Comparison of ENCODE assay signal across 23 mouse cellular contexts in the genomic region with DNA sequence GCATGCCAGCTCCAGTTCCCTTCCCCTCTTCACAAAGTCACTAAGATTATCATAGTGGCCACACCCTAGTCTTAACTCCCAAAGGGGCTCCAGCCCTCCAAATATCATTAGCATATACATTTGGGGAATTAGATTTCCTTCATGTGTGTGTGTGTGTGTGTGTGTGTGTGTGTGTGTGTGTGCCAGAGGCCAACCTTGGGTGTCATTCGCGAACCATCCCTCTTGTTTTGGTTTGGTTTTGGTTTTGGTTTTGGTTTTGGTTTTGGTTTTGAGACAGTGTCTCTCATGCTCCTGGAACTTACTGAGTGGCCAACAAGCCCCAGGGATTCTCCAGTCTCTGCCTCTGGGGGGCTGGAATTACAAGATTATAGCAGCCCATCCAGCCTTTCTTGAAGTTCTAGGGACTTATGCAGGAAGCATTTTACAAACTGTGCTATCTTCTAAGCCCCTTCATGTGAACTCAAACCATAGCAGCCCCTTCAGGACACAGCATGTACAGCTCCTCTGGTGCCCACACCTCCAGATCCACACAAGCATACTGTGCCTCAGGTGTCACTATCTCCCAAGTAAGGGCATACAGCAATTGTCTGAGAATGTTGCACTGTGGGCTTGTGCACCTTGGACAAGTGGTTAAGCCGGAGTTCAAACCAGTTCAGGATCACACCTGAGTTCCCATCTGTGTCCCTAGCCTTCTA. TPM values are rescaled to one million over a fixed set of nuclear protein-coding genes. Genes with fewer than 3 reads are reported as not detected.
DNase-seq lines count a peak whose midpoint lies in the region; ATAC-seq and TF ChIP-seq lines count a peak whose summit lies in the region.
"Had no signal": no experiment of that assay in that cellular context is flagged by ENCODE, and none has a peak within 500 bp of the region (broad histone marks: within the 10 kb centered on the region; RNA-seq: fewer than 3 reads in every experiment).

No protein-coding gene starts in this region.

- no peak overlapping the region for H3K4me2 ChIP-seq in lung, embryonic 14.5 days
- peak overlapping the region; percentile 26 for H3K4me2 ChIP-seq in CH12.LX (ENCODE audit: insufficient read depth, low read depth, poor library complexity, severe bottlenecking)
- H3K4me2 ChIP-seq in kidney, embryonic 15.5 days, result no peak overlapping the region
- H3K4me2 ChIP-seq: embryonic facial prominence, embryonic 13.5 days; midbrain, embryonic 15.5 days had no signal

- TF ChIP-seq EP300 in CH12.LX (IDR thresholded peaks at IDR 0.05; ENCODE audit: low read length), result peak; percentile 52; the same call in 1 of the 2 replicates

- DNase-seq in lung, embryonic 14.5 days, result no peak
- DNase-seq in lung, postnatal 36 days, result no peak
- DNase-seq in CH12.LX (ENCODE audit: extremely low read depth), result peak; percentile 45
- DNase-seq in left cerebral cortex, postnatal 36 days (ENCODE audit: low spot score in 2 of 2), result no peak
- DNase-seq: cerebellum, adult 9-11 months; gastrocnemius, postnatal 36 days; liver, postnatal 0 days; right cerebral cortex, postnatal 14 days had no signal

- WGBS in lung, embryonic 14.5 days, result 82% methylated on average over 3 of the region's 3 CpGs
- 68% methylated on average over 3 of the region's 3 CpGs for WGBS in small intestine, adult 2 months
- WGBS in kidney, embryonic 15.5 days, result 92% methylated on average over 3 of the region's 3 CpGs

- no peaks in the 10 kb centered on the region for H3K27me3 ChIP-seq in lung, embryonic 14.5 days (ENCODE audit: insufficient read depth, low read length)
- H3K27me3 ChIP-seq in CH12.LX (replicated peaks), result no peaks in the 10 kb centered on the region
- H3K27me3 ChIP-seq in small intestine, adult 2 months (ENCODE audit: control insufficient read depth, insufficient read depth, low read length), result no peaks in the 10 kb centered on the region
- no peaks in the 10 kb centered on the region for H3K27me3 ChIP-seq in kidney, embryonic 15.5 days
- H3K27me3 ChIP-seq: embryonic facial prominence, embryonic 13.5 days; midbrain, embryonic 15.5 days had no signal

- 0 out of 2 replicates have a peak overlapping the region, but pooled peaks have one; percentile 95 for H3K27ac ChIP-seq in lung, embryonic 14.5 days (ENCODE audit: low read depth)
- peak overlapping the region; percentile 61 for H3K27ac ChIP-seq in CH12.LX (ENCODE audit: insufficient read depth, low read depth)
- peak overlapping the region; percentile 73 for H3K27ac ChIP-seq in small intestine, adult 2 months (ENCODE audit: insufficient read depth, low read depth, low read length)
- no peak overlapping the region for H3K27ac ChIP-seq in kidney, embryonic 15.5 days
- H3K27ac ChIP-seq: embryonic facial prominence, embryonic 13.5 days; midbrain, embryonic 15.5 days had no signal

- in situ Hi-C loops in CH12.LX (cut with MboI; ENCODE audit: low pct_ligation_motif_present, low pct_unique_long_range_greater_than_20kb, low sequenced_read_pairs), result no loop called here

- TF ChIP-seq CTCF in lung, embryonic 14.5 days (IDR thresholded peaks at IDR 0.05; ENCODE audit: low read depth), result no peak
- TF ChIP-seq CTCF in CH12.LX (conservative IDR thresholded peaks at IDR 0.05 in 1 of 2, IDR thresholded peaks at IDR 0.05 in 1 of 2; ENCODE audit: low read depth in 2 of 2, low read length in 2 of 2), result no peak
- no peak for TF ChIP-seq CTCF in small intestine, adult 2 months (IDR thresholded peaks at IDR 0.05; ENCODE audit: extremely low read depth, insufficient read length, insufficient replicate concordance, low read depth, low read length)

- H3K9ac ChIP-seq in lung, embryonic 14.5 days, result no peak overlapping the region
- peak overlapping the region; percentile 7; the same call in 1 of the 2 replicates for H3K9ac ChIP-seq in CH12.LX (ENCODE audit: insufficient read depth, low read depth)
- H3K9ac ChIP-seq in kidney, embryonic 15.5 days, result no peak overlapping the region
- H3K9ac ChIP-seq: embryonic facial prominence, embryonic 13.5 days; liver, postnatal 0 days; midbrain, embryonic 15.5 days had no signal

- no peak for ATAC-seq in lung, embryonic 14.5 days (ENCODE audit: insufficient read depth)
- ATAC-seq in common myeloid progenitor, adult 5-6 weeks (replicated peaks; ENCODE audit: low read depth, poor library complexity, severe bottlenecking), result peak; percentile 17; the same call in 1 of the 2 replicates
- no peak for ATAC-seq in kidney, embryonic 15.5 days (replicated peaks; ENCODE audit: low FRiP score)
- ATAC-seq: forebrain, embryonic 14.5 days; liver, postnatal 0 days; midbrain, embryonic 15.5 days had no signal

- no peaks in the 10 kb centered on the region for H3K36me3 ChIP-seq in lung, embryonic 14.5 days (ENCODE audit: insufficient read depth)
- no peaks in the 10 kb centered on the region for H3K36me3 ChIP-seq in CH12.LX (replicated peaks in 1 of 2; ENCODE audit: control insufficient read depth in 1 of 2, insufficient read depth in 1 of 2, low read length in 1 of 2)
- H3K36me3 ChIP-seq in small intestine, adult 2 months (ENCODE audit: control insufficient read depth, insufficient read depth, low read length), result no peaks in the 10 kb centered on the region
- no peaks in the 10 kb centered on the region for H3K36me3 ChIP-seq in kidney, embryonic 15.5 days
- H3K36me3 ChIP-seq: embryonic facial prominence, embryonic 13.5 days; hindbrain, embryonic 10.5 days; midbrain, embryonic 15.5 days had no signal

- intact Hi-C loops in left cerebral cortex, postnatal 36 days (cut with DNase I), result no loop called here

- no peaks in the 10 kb centered on the region for H3K79me2 ChIP-seq in CH12.LX (replicated peaks; ENCODE audit: control insufficient read depth, extremely low read depth, insufficient read depth, poor library complexity, severe bottlenecking)

- no peaks in the 10 kb centered on the region for H3K9me3 ChIP-seq in lung, embryonic 14.5 days (ENCODE audit: low read depth, low read length)
- peaks cover 4% of the 10 kb centered on the region for H3K9me3 ChIP-seq in CH12.LX (replicated peaks; ENCODE audit: low read length)
- H3K9me3 ChIP-seq in kidney, embryonic 15.5 days (replicated peaks), result no peaks in the 10 kb centered on the region
- H3K9me3 ChIP-seq: midbrain, embryonic 15.5 days had no signal

- H3K4me3 ChIP-seq in lung, embryonic 14.5 days (ENCODE audit: low read depth, low read length), result no peak overlapping the region
- no peak overlapping the region for H3K4me3 ChIP-seq in CH12.LX (replicated peaks in 1 of 3; ENCODE audit: low read depth in 2 of 3, low read length in 2 of 3, poor library complexity in 1 of 3)
- H3K4me3 ChIP-seq in small intestine, adult 2 months (ENCODE audit: low read depth, low read length), result no peak overlapping the region
- H3K4me3 ChIP-seq in kidney, embryonic 15.5 days (replicated peaks), result no peak overlapping the region
- H3K4me3 ChIP-seq: embryonic facial prominence, embryonic 13.5 days; hindbrain, embryonic 10.5 days; midbrain, embryonic 15.5 days had no signal

- peaks cover 10% of the 10 kb centered on the region for H3K4me1 ChIP-seq in lung, embryonic 14.5 days (ENCODE audit: insufficient read depth)
- H3K4me1 ChIP-seq in CH12.LX (ENCODE audit: control insufficient read depth in 1 of 2, insufficient read depth in 2 of 2), result peaks cover 15 to 37% of the 10 kb centered on the region in 2 experiments
- H3K4me1 ChIP-seq in small intestine, adult 2 months (ENCODE audit: control insufficient read depth, insufficient read depth, insufficient read length, low read length), result peaks cover 22% of the 10 kb centered on the region
- peaks cover 16% of the 10 kb centered on the region for H3K4me1 ChIP-seq in kidney, embryonic 15.5 days

- no peak; the same call in 1 of the 2 replicates for TF ChIP-seq RAD21 in CH12.LX (IDR thresholded peaks at IDR 0.05; ENCODE audit: low read depth, low read length)

- dilution Hi-C loops in CH12.LX (cut with MboI; ENCODE audit: extremely low pct_ligation_motif_present, extremely low pct_unique_long_range_greater_than_20kb, low sequenced_read_pairs), result no loop called here

- TF ChIP-seq POLR2A in CH12.LX (IDR thresholded peaks at IDR 0.05; ENCODE audit: low read depth, low read length), result no peak
- TF ChIP-seq POLR2A in small intestine, adult 2 months (IDR thresholded peaks at IDR 0.05; ENCODE audit: low read depth, low read length), result no peak

TF ChIP-seq in CH12.LX, 34 proteins besides CTCF, POLR2A, EP300 and RAD21 (continues in another document):
- TF ChIP-seq ETS1 (conservative IDR thresholded peaks at IDR 0.05; ENCODE audit: low read depth, low read length), result peak; percentile 97
- TF ChIP-seq SIN3A (IDR thresholded peaks at IDR 0.05; ENCODE audit: low read length), result peak; percentile 65
- peak; percentile 73 for TF ChIP-seq MXI1 (IDR thresholded peaks at IDR 0.05; ENCODE audit: low read depth, low read length)
- TF ChIP-seq MYC (IDR thresholded peaks at IDR 0.05; ENCODE audit: low read depth, low read length), result peak; percentile 60; the same call in 1 of the 2 replicates
- 0 out of 2 replicates have a peak, but pooled peaks have one; percentile 55 for TF ChIP-seq CHD1 (IDR thresholded peaks at IDR 0.05; ENCODE audit: low read depth, low read length)
- peak; percentile 58; the same call in 1 of the 2 replicates for TF ChIP-seq TCF12 (IDR thresholded peaks at IDR 0.05; ENCODE audit: low read depth, low read length)
- TF ChIP-seq CHD2 (IDR thresholded peaks at IDR 0.05; ENCODE audit: low read length), result no peak
- peak; percentile 12; the same call in 1 of the 2 replicates for TF ChIP-seq SMC3 (IDR thresholded peaks at IDR 0.05; ENCODE audit: low read depth, low read length)
- no peak for TF ChIP-seq JUN (IDR thresholded peaks at IDR 0.05; ENCODE audit: insufficient read depth, low read depth, low read length)
- no peak for TF ChIP-seq ZC3H11A (IDR thresholded peaks at IDR 0.05; ENCODE audit: low read depth, low read length)

RNA-seq across cellular contexts. Expression of gene Hs1bp3, which starts 46.3 kb away (rescaled TPM):
- 11.2 and 11.5 TPM in 2 replicates for polyA plus RNA-seq in lung, embryonic 14.5 days (2014; fragmentation: Nextera tagmentation; extraction: Ambion mirVana)
- total RNA-seq in CH12.LX (2012; rRNA removed) (4.0 and 4.7 TPM in 2 replicates), CH12.LX (2014; rRNA removed) (2.6 and 2.9 TPM in 2 replicates)
- 8.2 and 10.1 TPM in 2 replicates for polyA plus RNA-seq in CH12.LX (2012; ENCODE audit: insufficient read length, low read depth)
- 1.4 and 6.9 TPM in 2 replicates for total RNA-seq in common myeloid progenitor, adult 5-6 weeks (2017)
- 6.1 and 15.2 TPM in 2 replicates for polyA plus RNA-seq in small intestine, adult 2 months (2012; rRNA removed)
- total RNA-seq in left cerebral cortex, postnatal 36 days (2021), result 10 to 100 TPM in 1 of 2 experiments, 1 to 10 TPM in 1; 8.7 to 14.1 TPM
- polyA plus RNA-seq in kidney, embryonic 15.5 days (2015; fragmentation: Nextera tagmentation; extraction: Ambion mirVana), result 14.2 and 16.5 TPM in 2 replicates

RNA-seq across cellular contexts. Expression of gene Gdf7, which starts 57.8 kb away (rescaled TPM):
- polyA plus RNA-seq in lung, embryonic 14.5 days (2014; fragmentation: Nextera tagmentation; extraction: Ambion mirVana), result not detected in 2 replicates
- total RNA-seq in CH12.LX (2012; rRNA removed) (not detected in 2 replicates), CH12.LX (2014; rRNA removed) (not detected in 2 replicates)
- polyA plus RNA-seq in CH12.LX (2012; ENCODE audit: insufficient read length, low read depth), result not detected in 2 replicates
- total RNA-seq in common myeloid progenitor, adult 5-6 weeks (2017), result not detected in 2 replicates
- not detected in 2 replicates for polyA plus RNA-seq in small intestine, adult 2 months (2012; rRNA removed)
- total RNA-seq in left cerebral cortex, postnatal 36 days (2021), result under 1 TPM; 0.48 to 0.67 TPM
- polyA plus RNA-seq in kidney, embryonic 15.5 days (2015; fragmentation: Nextera tagmentation; extraction: Ambion mirVana), result 1.1 and 1.2 TPM in 2 replicates
- total RNA-seq: adrenal gland, adult 2 months; gastrocnemius, postnatal 36 days; liver, adult 2 months; neutrophil, adult 5-6 weeks had no signal
- polyA plus RNA-seq: forebrain, embryonic 14.5 days; heart, postnatal 0 days; intestine, embryonic 14.5 days; liver, adult 2 months; liver, postnatal 0 days; spleen, adult 2 months; stomach, postnatal 0 days; thymus, postnatal 0 days had no signal
